Mouse (Mus musculus): ENCODE data around the gene Otulinl. TPM values are rescaled to one million over a fixed set of nuclear protein-coding genes. Genes with fewer than 3 reads are reported as not detected.

Otulinl gene
- polyA plus RNA-seq, 2 experiments = 3.3 to 6.8 TPM

DNA sequence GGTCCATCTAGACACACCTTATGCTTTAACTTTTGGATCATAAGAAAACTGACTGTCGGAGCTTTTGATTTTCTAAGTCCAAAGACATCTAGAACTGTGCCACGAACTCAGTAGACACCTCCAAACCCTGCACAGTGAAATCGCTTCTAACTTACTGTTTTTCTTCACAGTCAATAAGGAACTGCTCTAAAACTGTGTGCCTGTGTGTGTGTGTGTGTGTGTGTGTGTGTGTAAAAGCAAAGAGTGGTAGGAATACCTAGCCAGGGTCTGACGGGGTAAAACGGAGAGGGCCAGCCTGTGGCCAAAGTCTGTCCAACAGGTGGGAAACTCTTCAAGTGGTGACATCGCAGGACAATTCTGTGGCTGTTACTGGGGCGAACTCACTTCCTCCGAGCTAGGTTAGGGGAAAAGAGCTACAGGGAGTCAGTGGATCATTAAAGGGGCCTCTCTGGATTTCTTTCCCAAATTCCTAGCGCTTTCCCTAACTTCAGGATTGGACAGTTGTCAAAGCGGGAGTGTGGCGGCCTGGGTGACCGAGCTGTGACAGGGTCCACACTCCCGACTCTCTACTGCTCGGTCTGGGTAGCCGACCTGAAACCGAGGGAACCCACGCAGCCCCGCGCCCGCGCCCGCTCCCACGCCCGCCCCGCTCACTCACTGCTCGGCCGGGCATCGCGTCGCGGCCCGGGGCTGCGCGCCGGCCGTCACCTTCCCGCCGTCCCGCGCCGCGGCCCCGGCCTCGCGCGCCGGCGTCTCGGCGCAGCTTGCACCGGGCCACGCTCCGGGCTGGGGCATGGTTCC is 51.4 kb downstream of the Otulinl start:
- 2% methylated on average over 52 of the region's 53 CpGs for WGBS (ENCODE audit: insufficient replicate concordance)
- peak; percentile 74 for ATAC-seq (ENCODE audit: insufficient read depth)
- TF ChIP-seq EP300 (IDR thresholded peaks at IDR 0.05; ENCODE audit: low read depth) (no peak), CTCF (IDR thresholded peaks at IDR 0.05; ENCODE audit: low read depth) (no peak)
- peak overlapping the region; percentile 76 to 93 for H3K4me3 ChIP-seq (ENCODE audit: insufficient read depth in 1 of 2, low read depth in 2 of 2, low read length in 2 of 2)
- H3K27me3 ChIP-seq (ENCODE audit: control insufficient read depth, insufficient read depth, low read length) = no peaks in the 10 kb centered on the region
- peaks cover 3% of the 10 kb centered on the region; the same call in 1 of the 2 replicates for H3K36me3 ChIP-seq (replicated peaks; ENCODE audit: control insufficient read depth, insufficient read depth, low read depth)
- no peaks in the 10 kb centered on the region for H3K9me3 ChIP-seq (ENCODE audit: control insufficient read depth, low read length)
- peak overlapping the region; percentile 89 for H3K4me2 ChIP-seq (ENCODE audit: low read depth)
- DNase-seq (ENCODE audit: low read depth in 3 of 3, low spot score in 3 of 3) = no peak
- H3K4me1 ChIP-seq (replicated peaks; ENCODE audit: control insufficient read depth in 2 of 2, insufficient read depth in 2 of 2, low read length in 1 of 2) = peaks cover 22 to 33% of the 10 kb centered on the region in 2 experiments
- peak overlapping the region; percentile 91 for H3K9ac ChIP-seq (replicated peaks)
- peak overlapping the region; percentile 25; the same call in 1 of the 2 replicates for H3K27ac ChIP-seq

DNA sequence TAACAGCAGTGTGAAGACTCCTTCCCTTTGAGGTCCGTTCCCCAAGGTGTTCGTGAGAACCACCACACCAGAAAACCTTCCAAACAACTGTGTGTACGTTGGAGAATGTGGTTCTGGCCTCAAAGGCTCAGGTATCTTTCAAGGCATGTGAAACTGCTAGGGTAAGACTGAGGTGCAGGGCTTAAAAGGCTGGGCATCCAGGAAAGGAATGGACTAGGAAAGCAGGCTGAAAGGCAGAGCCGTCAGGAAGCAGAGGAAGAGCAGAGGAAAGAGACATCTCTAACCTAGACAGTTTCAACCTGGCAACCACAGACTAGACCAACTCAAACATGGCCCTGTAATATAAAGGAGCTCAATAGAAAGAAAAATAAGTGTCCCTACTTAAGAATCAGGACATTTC is 52.3 kb downstream of the Otulinl start:
- peaks cover 22 to 33% of the 10 kb centered on the region in 2 experiments for H3K4me1 ChIP-seq (replicated peaks; ENCODE audit: control insufficient read depth in 2 of 2, insufficient read depth in 2 of 2, low read length in 1 of 2)
- H3K4me2 ChIP-seq (ENCODE audit: low read depth) = peak overlapping the region; percentile 89
- no peaks in the 10 kb centered on the region for H3K9me3 ChIP-seq (ENCODE audit: control insufficient read depth, low read length)
- TF ChIP-seq CTCF (IDR thresholded peaks at IDR 0.05; ENCODE audit: low read depth) = no peak
- TF ChIP-seq EP300 (IDR thresholded peaks at IDR 0.05; ENCODE audit: low read depth) = no peak
- peaks cover 3% of the 10 kb centered on the region; the same call in 1 of the 2 replicates for H3K36me3 ChIP-seq (replicated peaks; ENCODE audit: control insufficient read depth, insufficient read depth, low read depth)
- 67% methylated on average over 4 of the region's 4 CpGs for WGBS (ENCODE audit: insufficient replicate concordance)
- ATAC-seq (ENCODE audit: insufficient read depth) (no peak), DNase-seq (ENCODE audit: low read depth in 3 of 3, low spot score in 3 of 3) (no peak)
- peak overlapping the region; percentile 91 for H3K9ac ChIP-seq (replicated peaks)
- no peak overlapping the region for H3K27ac ChIP-seq
- H3K27me3 ChIP-seq (ENCODE audit: control insufficient read depth, insufficient read depth, low read length) = no peaks in the 10 kb centered on the region
- H3K4me3 ChIP-seq (ENCODE audit: insufficient read depth in 1 of 2, low read depth in 2 of 2, low read length in 2 of 2) = peak overlapping the region; percentile 15 to 93

DNA sequence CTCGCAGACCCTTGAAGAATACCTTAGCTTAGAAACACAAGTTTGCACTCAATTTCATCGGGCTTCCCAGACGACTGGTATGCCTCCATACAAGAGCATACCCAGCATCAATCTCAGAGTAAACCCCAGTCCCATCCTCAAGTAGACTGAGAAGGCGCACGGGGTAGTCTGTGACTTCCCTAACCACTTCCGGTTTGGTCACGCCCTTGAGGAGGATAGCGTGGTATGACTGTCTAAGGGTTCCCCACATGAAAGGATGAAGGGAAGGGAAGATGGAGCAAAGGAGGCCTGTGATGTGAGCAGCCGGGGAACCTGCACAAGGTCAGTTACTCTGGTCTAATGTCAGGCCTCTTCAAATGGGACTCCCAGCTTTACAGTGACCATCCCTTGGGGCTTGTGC is 53.6 kb downstream of the Otulinl start:
- Histone ChIP-seq H3K4me1 (replicated peaks; ENCODE audit: control insufficient read depth in 2 of 2, insufficient read depth in 2 of 2, low read length in 1 of 2) (peaks cover 22 to 33% of the 10 kb centered on the region in 2 experiments), H3K9ac (replicated peaks) (no peak overlapping the region), H3K27ac (no peak overlapping the region), H3K4me3 (ENCODE audit: insufficient read depth in 1 of 2, low read depth in 2 of 2, low read length in 2 of 2) (no peak overlapping the region), H3K36me3 (replicated peaks; ENCODE audit: control insufficient read depth, insufficient read depth, low read depth) (peaks cover 3% of the 10 kb centered on the region; the same call in 1 of the 2 replicates), H3K4me2 (ENCODE audit: low read depth) (no peak overlapping the region), H3K27me3 (ENCODE audit: control insufficient read depth, insufficient read depth, low read length) (no peaks in the 10 kb centered on the region), H3K9me3 (ENCODE audit: control insufficient read depth, low read length) (no peaks in the 10 kb centered on the region)
- DNase-seq (ENCODE audit: low read depth in 3 of 3, low spot score in 3 of 3) (no peak), ATAC-seq (ENCODE audit: insufficient read depth) (no peak)
- WGBS (ENCODE audit: insufficient replicate concordance) = 49% methylated on average over 9 of the region's 9 CpGs
- TF ChIP-seq CTCF (IDR thresholded peaks at IDR 0.05; ENCODE audit: low read depth) (no peak), EP300 (IDR thresholded peaks at IDR 0.05; ENCODE audit: low read depth) (no peak)

DNA sequence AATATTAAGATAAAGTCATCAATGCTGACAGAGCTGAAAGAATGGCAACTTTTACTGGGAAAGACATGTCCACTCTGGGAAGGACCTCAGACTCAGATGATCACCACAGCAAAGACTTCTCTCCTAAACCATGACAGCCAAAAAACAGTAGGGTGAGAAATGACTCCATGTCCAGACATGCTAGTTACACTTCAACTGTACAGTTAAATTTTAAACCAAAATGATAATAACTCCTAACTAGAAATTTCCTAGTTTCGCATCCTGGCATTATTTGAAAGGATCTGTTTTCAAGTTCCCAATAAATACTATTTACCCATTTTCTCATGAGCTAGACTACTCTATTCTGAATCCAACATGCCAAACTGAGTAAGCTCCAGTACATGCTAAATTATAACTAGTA is 55.1 kb downstream of the Otulinl start:
- 68% methylated on average over 1 of the region's 1 CpGs for whole genome bisulfite sequencing (ENCODE audit: insufficient replicate concordance)
- no peak for ATAC-seq (ENCODE audit: insufficient read depth)

DNA sequence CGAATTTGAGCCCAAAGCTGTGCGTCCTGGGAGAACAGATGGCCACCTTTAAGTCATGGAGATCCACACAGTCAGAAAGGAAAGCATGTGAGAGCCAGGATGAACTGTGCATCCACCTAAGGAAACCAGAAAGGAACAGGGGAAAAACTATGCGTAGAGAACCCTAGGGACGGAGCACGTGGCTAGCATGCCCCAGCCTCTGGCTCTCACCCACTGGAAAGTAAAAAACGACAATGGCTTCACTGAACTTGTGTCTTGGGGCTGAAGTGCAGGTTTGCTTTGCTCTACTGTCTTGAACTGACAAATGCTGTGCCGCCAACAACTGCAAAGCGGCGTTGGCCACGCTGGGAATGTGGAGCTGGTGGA is 55.5 kb downstream of the Otulinl start:
- Histone ChIP-seq H3K9ac (replicated peaks) (peak overlapping the region; percentile 15; the same call in 1 of the 2 replicates), H3K4me1 (replicated peaks; ENCODE audit: control insufficient read depth in 2 of 2, insufficient read depth in 2 of 2, low read length in 1 of 2) (peaks cover 18 to 29% of the 10 kb centered on the region in 2 experiments), H3K9me3 (ENCODE audit: control insufficient read depth, low read length) (no peaks in the 10 kb centered on the region), H3K27me3 (ENCODE audit: control insufficient read depth, insufficient read depth, low read length) (no peaks in the 10 kb centered on the region), H3K4me3 (ENCODE audit: insufficient read depth in 1 of 2, low read depth in 2 of 2, low read length in 2 of 2) (no peak overlapping the region), H3K27ac (no peak overlapping the region), H3K36me3 (replicated peaks; ENCODE audit: control insufficient read depth, insufficient read depth, low read depth) (peaks cover 6% of the 10 kb centered on the region), H3K4me2 (ENCODE audit: low read depth) (peak overlapping the region; percentile 13; the same call in 1 of the 2 replicates)
- TF ChIP-seq EP300 (IDR thresholded peaks at IDR 0.05; ENCODE audit: low read depth) = no peak
- TF ChIP-seq CTCF (IDR thresholded peaks at IDR 0.05; ENCODE audit: low read depth) = no peak
- ATAC-seq (ENCODE audit: insufficient read depth) (no peak), DNase-seq (ENCODE audit: low read depth in 3 of 3, low spot score in 3 of 3) (no peak)
- WGBS (ENCODE audit: insufficient replicate concordance) = 49% methylated on average over 10 of the region's 10 CpGs

More for the DNA sequence above, 55.1 kb downstream of the Otulinl start:
- Histone ChIP-seq H3K9ac (replicated peaks) (no peak overlapping the region; the same call in 1 of the 2 replicates), H3K4me1 (replicated peaks; ENCODE audit: control insufficient read depth in 2 of 2, insufficient read depth in 2 of 2, low read length in 1 of 2) (peaks cover 22 to 31% of the 10 kb centered on the region in 2 experiments), H3K4me3 (ENCODE audit: insufficient read depth in 1 of 2, low read depth in 2 of 2, low read length in 2 of 2) (no peak overlapping the region), H3K9me3 (ENCODE audit: control insufficient read depth, low read length) (no peaks in the 10 kb centered on the region), H3K4me2 (ENCODE audit: low read depth) (no peak overlapping the region; the same call in 1 of the 2 replicates), H3K36me3 (replicated peaks; ENCODE audit: control insufficient read depth, insufficient read depth, low read depth) (peaks cover 6% of the 10 kb centered on the region; the same call in 1 of the 2 replicates), H3K27me3 (ENCODE audit: control insufficient read depth, insufficient read depth, low read length) (no peaks in the 10 kb centered on the region), H3K27ac (no peak overlapping the region)
- TF ChIP-seq EP300 (IDR thresholded peaks at IDR 0.05; ENCODE audit: low read depth) (no peak), CTCF (IDR thresholded peaks at IDR 0.05; ENCODE audit: low read depth) (no peak)
- DNase-seq (ENCODE audit: low read depth in 3 of 3, low spot score in 3 of 3) = no peak
